Mouse (Mus musculus) thymus, adult 2 months (tissue): ENCODE results near the gene Tma7.

Experiments
- CTCF ChIP-seq: fragments of 200-500 bp; IDR thresholded peaks from 2 replicates; pipeline ENCODE4 v1.5.1; 2012; ENCODE audit warnings: mild to moderate bottlenecking, control low read depth, low read length, moderate library complexity, borderline replicate concordance; ENCODE audit not compliant: control insufficient read depth, poor library complexity, insufficient read depth; ENCODE audit errors: extremely low read depth
- POLR2A ChIP-seq: fragments of 200-500 bp; IDR thresholded peaks from 2 replicates; pipeline ENCODE4 v1.6.1; 2012; ENCODE audit warnings: mild to moderate bottlenecking, low read length, control low read depth, moderate library complexity; ENCODE audit not compliant: control insufficient read depth, poor library complexity, insufficient read depth; ENCODE audit errors: extremely low read depth

- TF ChIP-seq CTCF (0 out of 2 replicates have a peak, but pooled peaks have one; percentile 52), POLR2A (peak; percentile 59; the same call in 1 of the 2 replicates)
These were observed 8.5 kb downstream of the Tma7 start, which contains the start of gene Atrip for GRCm38 (mm10) chr9:109073661-109074573.
